Mouse (Mus musculus) splenic B cell, adult 2 months (primary cell): Measurements from ENCODE around the gene Acot13.

Experiments
- DNase-seq: peaks from one replicate; pipeline ENCODE4 v3.0.0-alpha.2; 2011; ENCODE audit warnings: low read depth, low spot score
- H3K27me3 ChIP-seq: 2 replicates; pipeline ENCODE4 v1.6.1; 2012; ENCODE audit warnings: mild to moderate bottlenecking, low read length, moderate library complexity, mixed read lengths; ENCODE audit not compliant: control insufficient read depth, poor library complexity, insufficient read depth, severe bottlenecking
- H3K36me3 ChIP-seq: 2 replicates; pipeline ENCODE4 v1.6.1; 2012; ENCODE audit warnings: mild to moderate bottlenecking, low read length, moderate library complexity, mixed read lengths; ENCODE audit not compliant: control insufficient read depth, poor library complexity, insufficient read depth, severe bottlenecking

Acot13 gene

DNA sequence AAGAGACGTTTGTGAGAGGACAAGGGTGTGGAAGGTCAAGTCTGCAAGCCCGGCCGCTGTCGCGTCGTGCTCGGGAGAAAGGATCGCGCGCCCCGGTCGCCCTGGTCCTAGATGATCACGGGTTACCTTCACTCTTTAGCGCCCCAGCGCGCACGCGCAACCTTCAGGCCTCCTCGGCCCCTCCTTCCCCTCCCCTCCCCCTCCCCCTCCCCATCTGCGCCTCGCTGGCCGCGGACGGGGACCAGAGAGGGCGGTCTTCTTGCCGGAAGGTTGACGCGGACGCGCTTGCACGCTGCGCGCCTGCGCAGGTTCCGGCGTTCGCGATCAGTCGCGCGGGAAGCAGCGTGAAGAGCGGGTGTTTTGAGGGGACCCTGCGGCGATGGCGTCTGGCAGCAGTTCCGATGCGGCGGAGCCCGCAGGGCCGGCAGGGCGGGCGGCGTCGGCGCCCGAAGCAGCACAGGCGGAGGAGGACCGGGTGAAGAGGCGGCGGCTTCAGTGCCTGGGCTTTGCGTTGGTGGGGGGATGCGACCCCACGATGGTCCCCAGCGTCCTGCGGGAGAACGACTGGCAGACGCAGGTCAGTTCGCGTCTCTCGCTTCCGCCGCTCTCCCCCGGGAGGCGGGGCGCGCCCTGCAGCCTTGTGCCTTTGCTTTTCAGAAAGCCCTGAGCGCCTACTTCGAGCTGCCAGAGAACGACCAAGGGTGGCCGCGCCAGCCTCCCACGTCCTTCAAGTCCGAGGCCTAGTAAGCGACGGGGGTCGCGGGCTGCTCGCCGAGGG is at the start of gene Acot13, which contains the start of gene Tdp2:
TSS of gene Acot13 (minus strand) at position 188 of the 778 bp plus-strand sequence.
TSS of gene Tdp2 (plus strand) at position 327 of the 778 bp plus-strand sequence.
- Histone ChIP-seq H3K27me3 (no peaks in the 10 kb centered on the region), H3K36me3 (peaks cover 2% of the 10 kb centered on the region; the same call in 1 of the 2 replicates)
- peak; percentile 98 for DNase-seq

DNA sequence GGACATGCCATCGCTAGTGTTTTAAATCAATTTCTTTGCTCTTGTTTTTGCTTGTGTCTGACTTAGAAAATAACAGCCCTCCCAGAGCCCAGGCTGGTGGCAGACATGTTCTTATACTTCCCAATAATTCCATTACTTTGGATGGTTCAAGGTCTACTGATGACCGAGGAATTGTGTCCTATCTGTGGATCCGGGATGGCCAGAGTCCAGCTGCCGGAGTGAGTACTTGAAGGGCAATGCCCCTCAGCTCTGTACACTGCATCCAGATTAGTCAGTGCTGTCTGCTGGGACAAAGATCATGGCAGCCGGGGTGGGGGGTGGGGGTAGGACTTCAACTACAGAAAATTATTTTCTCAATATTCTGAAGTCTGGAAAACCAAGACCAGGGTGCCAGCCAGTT is 49.4 kb upstream of the Acot13 start:
- H3K36me3 ChIP-seq: no peaks in the 10 kb centered on the region
- DNase-seq: no peak
- no peaks in the 10 kb centered on the region for H3K27me3 ChIP-seq

- Histone ChIP-seq H3K36me3 (no peaks in the 10 kb centered on the region), H3K27me3 (no peaks in the 10 kb centered on the region)
- no peak for DNase-seq
Observed at GRCm38 (mm10) chr13:24880208-24880607, 48.9 kb upstream of the Acot13 start.

GRCm38 (mm10) chr13:24879359-24880040 is 48.2 kb upstream of the Acot13 start:
- Histone ChIP-seq H3K27me3 (no peaks in the 10 kb centered on the region), H3K36me3 (no peaks in the 10 kb centered on the region)
- DNase-seq: no peak

- H3K36me3 ChIP-seq: no peaks in the 10 kb centered on the region
- H3K27me3 ChIP-seq: no peaks in the 10 kb centered on the region
- DNase-seq: no peak
Observed at GRCm38 (mm10) chr13:24868233-24868632, 36.9 kb upstream of the Acot13 start.

GRCm38 (mm10) chr13:24867789-24868188 is 36.4 kb upstream of the Acot13 start:
- no peaks in the 10 kb centered on the region for H3K36me3 ChIP-seq
- DNase-seq: no peak

DNA sequence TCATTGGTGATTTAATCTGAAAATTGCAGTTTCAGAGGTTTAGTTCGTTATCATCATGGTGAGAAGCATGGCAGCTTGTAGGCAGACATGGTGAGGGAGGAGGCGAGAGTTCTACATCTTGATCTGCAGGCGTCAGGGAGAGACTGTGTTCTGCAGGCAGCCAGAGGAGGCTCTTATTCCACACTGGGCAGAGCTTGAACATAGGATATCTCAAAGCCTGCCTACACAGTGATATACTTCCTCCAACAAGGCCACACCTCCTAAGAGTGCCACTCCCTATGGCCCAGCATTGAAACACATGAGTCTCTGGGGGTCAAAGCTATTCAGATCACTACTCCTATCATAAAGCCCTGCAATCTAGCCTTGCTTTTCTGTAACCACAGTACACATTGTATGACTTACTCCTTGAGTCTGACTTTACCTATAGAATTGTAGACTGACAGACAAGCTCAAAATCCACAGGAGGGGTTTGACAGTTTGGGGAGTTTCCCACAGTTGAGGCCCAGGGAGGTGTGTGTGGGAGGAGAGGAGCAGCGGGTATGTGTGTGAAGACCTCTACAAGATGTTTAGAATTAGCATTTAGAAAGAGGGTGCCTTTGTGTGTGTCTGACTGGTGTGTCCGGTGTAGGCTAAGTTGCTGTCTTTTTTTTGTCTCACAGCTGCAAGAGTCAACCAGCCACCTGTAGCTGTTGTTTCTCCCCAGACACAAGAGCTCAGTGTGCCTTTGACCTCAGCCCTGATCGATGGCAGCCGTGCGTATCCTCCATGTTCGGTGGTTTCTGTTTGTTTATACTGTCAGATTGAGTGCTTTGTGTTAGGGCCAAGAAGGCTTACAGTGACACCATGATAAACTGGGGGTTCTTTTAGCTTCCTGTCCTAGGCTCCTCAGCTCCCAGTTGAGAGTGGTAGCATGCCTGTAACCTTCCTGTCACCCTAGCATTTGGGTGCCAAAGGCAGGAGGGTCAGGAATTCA is 35.4 kb upstream of the Acot13 start:
- no peaks in the 10 kb centered on the region for H3K27me3 ChIP-seq
- H3K36me3 ChIP-seq: no peaks in the 10 kb centered on the region
- peak; percentile 6 for DNase-seq

More at GRCm38 (mm10) chr13:24867789-24868188, 36.4 kb upstream of the Acot13 start:
- no peaks in the 10 kb centered on the region for H3K27me3 ChIP-seq

DNA sequence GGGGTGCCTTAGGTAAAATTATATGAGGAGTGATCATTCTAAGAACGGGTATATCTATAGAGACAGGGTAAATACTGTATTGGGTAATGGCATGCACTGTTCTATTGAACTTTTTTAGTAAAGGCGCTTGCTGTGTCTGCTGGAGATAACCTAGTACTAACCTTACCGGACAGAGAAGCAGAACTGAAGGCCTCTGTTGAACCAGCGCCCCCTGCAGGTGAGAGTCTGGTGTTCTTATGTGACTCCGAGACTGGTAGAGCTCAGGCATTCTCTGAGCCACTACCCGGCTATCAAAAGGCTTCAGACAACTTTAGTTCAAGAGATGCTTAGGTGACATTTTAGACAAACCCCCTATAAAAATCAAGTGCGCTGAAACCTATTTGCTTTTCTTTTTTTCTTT is 31.2 kb upstream of the Acot13 start:
- DNase-seq: peak; percentile 69
- no peaks in the 10 kb centered on the region for H3K27me3 ChIP-seq
- H3K36me3 ChIP-seq: no peaks in the 10 kb centered on the region

- DNase-seq: no peak
- no peaks in the 10 kb centered on the region for H3K36me3 ChIP-seq
- H3K27me3 ChIP-seq: no peaks in the 10 kb centered on the region
Observed at GRCm38 (mm10) chr13:24862021-24862420, 30.7 kb upstream of the Acot13 start.

DNA sequence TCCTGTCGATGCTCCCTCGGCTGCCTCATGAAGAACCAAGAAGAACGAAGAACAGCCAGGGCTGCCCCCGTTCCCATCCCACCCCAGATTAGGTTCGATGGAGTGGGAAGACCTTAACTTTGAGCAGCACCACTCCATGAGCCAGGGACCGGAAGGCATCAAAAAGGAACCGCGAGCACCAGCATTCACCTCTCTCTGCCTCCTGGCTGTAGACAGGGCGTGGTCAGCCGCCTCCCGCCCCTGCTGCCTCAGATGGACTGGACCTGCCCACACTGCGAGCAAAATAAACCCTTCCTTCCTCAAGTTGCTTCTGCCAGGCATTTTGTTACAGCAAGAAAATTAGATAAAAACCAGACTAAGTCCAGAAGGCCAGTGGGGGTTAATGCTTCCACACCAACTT is 29.7 kb upstream of the Acot13 start:
- no peaks in the 10 kb centered on the region for H3K27me3 ChIP-seq
- DNase-seq: no peak

GRCm38 (mm10) chr13:24859115-24859514 is 27.8 kb upstream of the Acot13 start:
- no peaks in the 10 kb centered on the region for H3K36me3 ChIP-seq

More for the DNA sequence above, 29.7 kb upstream of the Acot13 start:
- no peaks in the 10 kb centered on the region for H3K36me3 ChIP-seq

DNA sequence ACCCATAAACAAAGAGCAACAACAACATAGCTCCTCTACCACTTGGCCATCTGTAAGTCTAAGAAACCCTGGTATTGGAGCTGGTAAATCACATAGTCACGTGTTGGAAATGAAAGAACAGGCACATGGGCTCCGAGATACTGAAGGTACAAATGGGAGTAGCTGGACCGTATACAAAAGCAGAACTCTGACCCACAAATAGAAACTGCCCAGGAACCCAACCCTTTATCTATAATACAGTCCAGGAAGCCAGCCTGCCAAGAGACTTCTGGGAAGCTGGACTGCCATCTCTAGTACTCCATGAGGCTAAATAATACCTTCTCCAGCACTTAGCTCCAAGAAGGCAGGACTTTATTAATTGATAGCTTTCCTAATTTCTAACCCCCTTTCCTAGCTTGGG is 21.2 kb upstream of the Acot13 start:
- Histone ChIP-seq H3K27me3 (no peaks in the 10 kb centered on the region), H3K36me3 (no peaks in the 10 kb centered on the region)
- DNase-seq: no peak

More at GRCm38 (mm10) chr13:24859115-24859514, 27.8 kb upstream of the Acot13 start:
- no peaks in the 10 kb centered on the region for H3K27me3 ChIP-seq
- DNase-seq: no peak

DNA sequence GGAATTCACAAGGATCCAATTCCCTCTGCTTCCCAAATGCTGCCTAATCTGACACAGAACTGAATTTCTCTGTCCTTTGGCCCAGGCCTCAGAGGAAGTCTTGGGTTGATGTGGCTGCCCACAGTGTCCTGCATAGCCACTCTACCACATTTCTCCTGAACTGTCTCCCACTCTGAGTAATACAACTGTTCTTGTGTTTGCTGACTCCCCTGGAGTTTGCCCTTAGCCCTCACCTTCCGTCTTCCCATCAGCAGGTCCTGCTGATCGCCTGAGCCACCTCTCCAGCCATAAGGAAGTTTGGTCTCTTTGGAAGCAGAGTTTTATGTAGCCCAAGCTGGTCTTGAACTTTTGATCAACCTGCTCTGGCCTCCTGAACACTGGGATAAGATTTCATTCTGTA is 20.6 kb upstream of the Acot13 start:
- DNase-seq: no peak
- Histone ChIP-seq H3K36me3 (no peaks in the 10 kb centered on the region), H3K27me3 (no peaks in the 10 kb centered on the region)

- no peak for DNase-seq
Observed at GRCm38 (mm10) chr13:24849318-24849717, 18.0 kb upstream of the Acot13 start.

More at GRCm38 (mm10) chr13:24849318-24849717, 18.0 kb upstream of the Acot13 start:
- H3K27me3 ChIP-seq: no peaks in the 10 kb centered on the region
- no peaks in the 10 kb centered on the region for H3K36me3 ChIP-seq
